Comparison of ENCODE assay signal across 10 mouse cellular contexts in the genomic region with DNA sequence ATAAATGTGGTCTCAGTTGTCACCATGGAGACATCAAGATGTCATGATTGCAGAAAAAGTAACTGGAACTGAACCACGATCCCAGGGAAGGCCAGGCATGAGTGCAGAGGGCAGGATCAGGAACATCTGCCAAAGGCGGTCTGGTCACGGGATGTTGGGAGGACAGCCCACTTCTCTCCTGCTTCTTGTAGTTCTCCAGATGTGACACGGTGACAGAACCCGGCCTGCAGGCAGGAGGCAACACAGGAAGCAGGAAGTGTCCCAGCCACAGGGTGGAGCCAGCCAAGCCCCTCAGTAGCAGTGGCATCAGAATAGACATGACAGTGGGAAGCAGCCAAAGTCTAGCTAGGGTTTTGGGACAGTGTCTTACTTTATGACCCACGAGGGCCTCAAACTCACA. TPM values are rescaled to one million over a fixed set of nuclear protein-coding genes. Genes with fewer than 3 reads are reported as not detected.
A peak's percentile ranks its signal among the peaks of the same experiment; 100 is the strongest.
DNase-seq lines count a peak whose midpoint lies in the region; ATAC-seq and TF ChIP-seq lines count a peak whose summit lies in the region.
"Had no signal": no experiment of that assay in that cellular context is flagged by ENCODE, and none has a peak within 500 bp of the region (broad histone marks: within the 10 kb centered on the region; RNA-seq: fewer than 3 reads in every experiment).

No protein-coding gene starts in this region.

- ATAC-seq in midbrain, embryonic 13.5 days, result no peak

- intact Hi-C loops in gastrocnemius, adult 2 months (cut with DNase I), result no loop called here
- intact Hi-C loops in gastrocnemius, postnatal 36 days (cut with DNase I), result no loop called here

- H3K27ac ChIP-seq in gastrocnemius, adult 2 months, result peak overlapping the region; percentile 77
- H3K27ac ChIP-seq in midbrain, embryonic 13.5 days, result no peak overlapping the region
- H3K27ac ChIP-seq: forebrain, embryonic 12.5 days; midbrain, embryonic 12.5 days had no signal

- H3K4me3 ChIP-seq in gastrocnemius, adult 2 months, result no peak overlapping the region
- no peak overlapping the region for H3K4me3 ChIP-seq in midbrain, embryonic 13.5 days (replicated peaks)
- H3K4me3 ChIP-seq: forebrain, embryonic 12.5 days; midbrain, embryonic 12.5 days had no signal

- TF ChIP-seq CTCF in gastrocnemius, adult 2 months (IDR thresholded peaks at IDR 0.05), result no peak

- DNase-seq in gastrocnemius, adult 2 months, result peak; percentile 44
- no peak for DNase-seq in gastrocnemius, postnatal 36 days
- DNase-seq in CD4-positive helper T cell, adult 2 months (ENCODE audit: low read depth, low spot score), result peak; percentile 11
- peak; percentile 65 to 82 for DNase-seq in heart, adult 9 months (ENCODE audit: low spot score in 2 of 2)
- peak; percentile 78 for DNase-seq in kidney, postnatal 10 days
- no peak for DNase-seq in ovary, adult 18-20 months (ENCODE audit: low spot score)
- DNase-seq in urinary bladder, postnatal 36 days (ENCODE audit: low spot score in 2 of 2), result no peak

- no peak overlapping the region for H3K4me2 ChIP-seq in midbrain, embryonic 13.5 days (replicated peaks)
- H3K4me2 ChIP-seq: forebrain, embryonic 12.5 days; midbrain, embryonic 12.5 days had no signal

- H3K36me3 ChIP-seq in midbrain, embryonic 13.5 days, result no peaks in the 10 kb centered on the region; the same call in 1 of the 2 replicates

- WGBS in midbrain, embryonic 13.5 days, result 86% methylated on average over 6 of the region's 6 CpGs

- no peaks in the 10 kb centered on the region for H3K9me3 ChIP-seq in midbrain, embryonic 13.5 days
- H3K9me3 ChIP-seq: forebrain, embryonic 12.5 days; midbrain, embryonic 12.5 days had no signal

- H3K4me1 ChIP-seq in midbrain, embryonic 13.5 days (replicated peaks), result peaks cover 40% of the 10 kb centered on the region
- H3K4me1 ChIP-seq: forebrain, embryonic 12.5 days had no signal

- no peaks in the 10 kb centered on the region for H3K27me3 ChIP-seq in midbrain, embryonic 13.5 days
- H3K27me3 ChIP-seq: forebrain, embryonic 12.5 days; midbrain, embryonic 12.5 days had no signal

- H3K9ac ChIP-seq in midbrain, embryonic 13.5 days (replicated peaks), result no peak overlapping the region
- H3K9ac ChIP-seq: forebrain, embryonic 12.5 days; midbrain, embryonic 12.5 days had no signal

RNA-seq across cellular contexts. Expression of gene Zcchc14, which starts 17.2 kb away (rescaled TPM):
- total RNA-seq in gastrocnemius, adult 2 months (2021), result 10 to 100 TPM; 18.8 to 22.3 TPM
- total RNA-seq in gastrocnemius, postnatal 36 days (2021), result 10 to 100 TPM; 14.2 to 17.2 TPM
- 27.6 and 29.5 TPM in 2 replicates for polyA plus RNA-seq in midbrain, embryonic 13.5 days (2015; fragmentation: Nextera tagmentation; extraction: Ambion mirVana)

RNA-seq across cellular contexts. Expression of gene Map1lc3b, which starts 45.4 kb away (rescaled TPM):
- total RNA-seq in gastrocnemius, adult 2 months (2021), result 100 to 1,000 TPM; 166 to 175 TPM
- total RNA-seq in gastrocnemius, postnatal 36 days (2021), result 100 to 1,000 TPM; 133 to 158 TPM
- polyA plus RNA-seq in midbrain, embryonic 13.5 days (2015; fragmentation: Nextera tagmentation; extraction: Ambion mirVana), result 364 and 371 TPM in 2 replicates

RNA-seq across cellular contexts. Expression of gene Fbxo31, which starts 56.9 kb away (rescaled TPM):
- 100 to 1,000 TPM; 141 to 165 TPM for total RNA-seq in gastrocnemius, adult 2 months (2021)
- 100 to 1,000 TPM; 100 to 124 TPM for total RNA-seq in gastrocnemius, postnatal 36 days (2021)
- 21.3 and 22.9 TPM in 2 replicates for polyA plus RNA-seq in midbrain, embryonic 13.5 days (2015; fragmentation: Nextera tagmentation; extraction: Ambion mirVana)

Comparison
In these comparisons a context has a peak if more than half of its experiments do, and no peak if none do; other contexts are left out.
1. DNase-seq: peak in gastrocnemius, adult 2 months (single experiment), CD4-positive helper T cell, adult 2 months (single experiment), heart, adult 9 months (2 of 2) and kidney, postnatal 10 days (single experiment); none in gastrocnemius, postnatal 36 days (0 of 2), ovary, adult 18-20 months (single experiment) and urinary bladder, postnatal 36 days (0 of 2).